Mouse (Mus musculus): ENCODE measurements around the gene Apoe.
A peak's percentile ranks its signal among the peaks of the same experiment; 100 is the strongest.

Apoe gene

GRCm38 (mm10) chr7:19664955-19665841 lies 33.8 kb downstream of the Apoe start, which contains the start of gene Clptm1:
Clptm1 (minus strand) TSS chr7:19665033.
- peak; percentile 97 for DNase-seq (ENCODE audit: low read depth, low spot score)

GRCm38 (mm10) chr7:19664455-19664954 lies 34.5 kb downstream of the Apoe start:
- DNase-seq (ENCODE audit: low read depth, low spot score), result no peak

- no peak for DNase-seq (ENCODE audit: low read depth, low spot score)
These were observed 35.0 kb downstream of the Apoe start for GRCm38 (mm10) chr7:19663940-19664339.

- DNase-seq (ENCODE audit: low read depth, low spot score), result no peak
These were observed 46.4 kb downstream of the Apoe start for GRCm38 (mm10) chr7:19652614-19653013.

- DNase-seq (ENCODE audit: low read depth, low spot score), result no peak
These were observed 47.8 kb downstream of the Apoe start for GRCm38 (mm10) chr7:19651063-19651786.
